Mouse (Mus musculus) brain, embryonic 14.5 days (tissue): ENCODE measurements around the gene Gnaq. TPM values are rescaled to one million over a fixed set of nuclear protein-coding genes. Genes with fewer than 3 reads are reported as not detected.

Experiments
- DNase-seq: peaks from one replicate; pipeline ENCODE4 v3.0.0-alpha.2; 2011; ENCODE audit warnings: low read depth
- CTCF ChIP-seq: fragments of 200-500 bp; IDR thresholded peaks from 2 replicates; pipeline ENCODE4 v1.5.1; 2012; ENCODE audit warnings: inconsistent platforms, mild to moderate bottlenecking, moderate library complexity, borderline replicate concordance; ENCODE audit not compliant: insufficient read depth, insufficient read length; ENCODE audit errors: extremely low read depth
- POLR2A ChIP-seq: fragments of 200-500 bp; IDR thresholded peaks from 2 replicates; pipeline ENCODE4 v1.6.1; 2012; ENCODE audit warnings: mild to moderate bottlenecking, inconsistent platforms, borderline replicate concordance; ENCODE audit not compliant: poor library complexity, insufficient read depth, insufficient read length, severe bottlenecking; ENCODE audit errors: extremely low read depth
- polyA plus RNA-seq: library from polyadenylated mRNA; depleted of rRNA; stranded (reverse); fragments of >200 nt; gene quantifications from 2 replicates; pipeline ENCODE4 v1.2.3, GENCODE M21; 2012

Gene Gnaq
- polyA plus RNA-seq, 1 experiment: 83.4 TPM

DNA sequence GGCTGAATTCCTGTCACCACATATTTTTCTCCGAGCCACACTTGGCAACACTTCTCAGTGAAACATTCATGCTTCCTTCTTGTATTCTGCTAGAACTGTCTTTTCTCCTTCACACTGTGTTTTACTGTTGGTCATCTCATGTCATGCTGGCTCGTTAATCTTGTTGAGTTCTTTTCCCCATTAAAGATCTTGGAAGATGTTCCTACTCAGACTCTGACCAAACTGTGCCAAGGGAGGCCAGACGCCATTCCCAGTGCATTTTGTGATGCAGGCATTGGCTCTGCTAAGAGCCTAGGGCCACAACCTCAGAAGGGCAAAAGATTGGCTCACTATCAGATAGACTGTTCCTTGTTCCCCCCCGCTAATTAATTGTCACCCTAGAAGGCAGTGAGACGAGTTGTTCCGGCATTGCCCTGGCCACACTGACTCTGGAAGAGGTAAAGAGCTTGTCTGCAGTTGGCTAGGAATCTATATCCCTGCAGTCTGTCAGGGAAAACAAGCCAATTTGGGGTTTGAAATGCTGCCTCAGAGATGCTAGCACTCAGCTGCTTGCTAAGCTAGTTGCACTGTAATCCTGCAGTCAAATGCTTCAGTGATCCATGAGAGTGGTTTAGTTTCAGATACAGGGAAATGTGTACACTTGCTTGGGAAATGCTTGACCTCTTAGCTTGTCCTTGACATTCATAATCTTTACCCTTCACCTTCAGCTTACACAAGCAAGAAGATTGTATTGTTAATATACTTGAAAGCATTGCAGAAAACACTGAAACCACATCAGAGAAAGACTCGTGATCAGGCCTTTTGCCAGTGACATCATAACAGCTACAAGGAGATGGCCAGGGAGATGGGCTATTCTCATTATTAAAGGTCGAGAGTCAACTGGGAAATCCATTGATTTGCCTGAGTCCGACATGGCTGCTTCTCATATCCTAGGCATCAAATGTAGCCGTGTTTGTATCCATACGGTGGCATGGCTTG, 152.7 kb downstream of the Gnaq start:
- TF ChIP-seq CTCF (no peak), POLR2A (no peak)
- DNase-seq: peak; percentile 73

DNA sequence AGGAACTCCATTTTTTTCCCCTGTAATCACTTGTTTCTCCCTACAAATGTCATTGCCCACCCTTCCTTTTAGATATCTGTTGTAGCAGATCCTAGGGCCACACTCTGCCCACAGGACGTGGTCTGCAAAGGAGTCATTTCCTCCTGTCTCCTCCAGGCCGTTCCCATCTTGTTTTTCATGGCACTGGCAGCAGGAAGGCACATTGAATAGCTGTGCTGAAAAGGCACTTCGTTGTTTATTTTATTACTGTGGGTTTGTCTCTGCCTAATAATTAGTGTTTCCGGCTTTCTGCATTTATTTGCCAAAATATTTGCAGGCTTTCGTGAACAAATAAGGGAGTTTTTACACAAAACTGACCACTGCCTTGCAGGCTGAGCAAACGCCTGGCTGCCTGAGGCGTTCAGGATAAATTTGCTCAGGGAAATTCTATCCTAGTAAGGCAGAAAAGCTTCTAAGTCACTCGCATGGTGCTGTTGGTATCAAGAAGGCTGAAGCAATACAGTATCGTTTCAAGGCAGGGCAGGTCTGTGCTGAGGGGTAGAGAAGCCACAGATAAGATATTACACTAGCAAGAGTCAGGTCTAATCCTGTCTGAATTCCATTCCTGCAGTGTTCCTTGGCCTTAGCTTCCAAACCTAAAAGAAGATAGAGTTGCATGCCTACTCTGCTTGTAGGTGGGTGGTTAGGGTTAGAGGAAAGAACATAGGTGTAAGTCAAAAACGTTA, 154.0 kb downstream of the Gnaq start:
- no peak for DNase-seq
- TF ChIP-seq POLR2A: no peak
- no peak for TF ChIP-seq CTCF

DNA sequence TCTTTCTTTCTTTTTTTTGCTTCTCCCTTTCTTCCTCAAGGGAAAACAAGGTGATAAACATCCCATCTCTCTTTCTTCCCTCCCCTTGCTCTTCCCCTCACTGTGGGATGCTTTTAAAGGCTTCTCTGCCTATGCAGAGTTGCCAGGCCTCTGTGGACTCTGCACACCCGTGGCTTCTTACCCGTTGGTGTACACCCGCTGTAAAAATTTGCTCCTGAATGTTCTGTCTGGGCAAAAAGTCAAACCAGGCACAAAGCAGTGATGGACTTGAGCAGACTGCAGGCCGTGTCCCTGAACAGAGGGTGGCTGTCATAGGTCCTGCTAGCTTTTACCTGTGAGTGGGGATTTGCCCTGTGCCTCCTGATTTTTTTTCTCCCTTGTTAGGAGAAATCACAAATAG, 154.7 kb downstream of the Gnaq start:
- DNase-seq: no peak
- TF ChIP-seq POLR2A (no peak), CTCF (no peak)

DNA sequence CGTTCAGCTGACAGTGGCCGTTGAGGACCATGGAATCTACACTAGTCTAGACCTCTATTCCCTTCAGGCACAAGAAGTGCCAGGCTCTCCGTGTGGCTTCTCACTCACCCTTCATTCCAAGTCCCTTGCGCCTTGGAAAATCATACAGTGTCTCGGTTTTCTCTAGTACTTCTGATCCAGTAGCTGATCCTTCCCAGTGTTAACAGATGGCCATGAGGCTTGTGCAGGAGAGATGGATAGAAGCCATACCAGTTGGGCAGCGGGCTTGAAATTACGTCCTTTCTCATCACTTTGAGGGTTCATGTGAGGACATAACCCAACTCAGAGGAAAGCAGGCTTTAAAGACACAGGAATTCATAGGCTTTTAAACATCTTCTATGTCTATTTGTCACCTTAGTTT, 155.3 kb downstream of the Gnaq start:
- TF ChIP-seq POLR2A (no peak), CTCF (no peak)
- no peak for DNase-seq

DNA sequence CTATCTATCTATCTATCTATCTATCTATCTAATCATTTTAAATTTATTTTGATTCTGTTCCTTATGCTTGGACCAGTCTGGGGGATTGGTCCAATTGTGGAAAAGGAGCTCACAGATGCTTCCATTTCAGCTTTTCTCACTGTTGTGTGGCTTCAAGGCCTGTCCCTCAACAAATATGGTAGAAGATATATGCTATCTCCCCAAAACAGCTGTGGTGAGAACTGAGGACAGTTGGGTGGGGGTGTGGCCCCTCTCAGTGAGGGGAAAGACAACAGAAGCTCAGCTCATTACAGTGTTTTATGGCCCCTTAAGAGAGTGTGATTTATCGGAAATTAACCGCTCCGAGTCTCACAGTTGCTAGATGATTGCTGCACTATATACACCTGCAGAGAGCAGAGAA, 158.5 kb downstream of the Gnaq start:
- DNase-seq: no peak
- TF ChIP-seq POLR2A (no peak), CTCF (no peak)

DNA sequence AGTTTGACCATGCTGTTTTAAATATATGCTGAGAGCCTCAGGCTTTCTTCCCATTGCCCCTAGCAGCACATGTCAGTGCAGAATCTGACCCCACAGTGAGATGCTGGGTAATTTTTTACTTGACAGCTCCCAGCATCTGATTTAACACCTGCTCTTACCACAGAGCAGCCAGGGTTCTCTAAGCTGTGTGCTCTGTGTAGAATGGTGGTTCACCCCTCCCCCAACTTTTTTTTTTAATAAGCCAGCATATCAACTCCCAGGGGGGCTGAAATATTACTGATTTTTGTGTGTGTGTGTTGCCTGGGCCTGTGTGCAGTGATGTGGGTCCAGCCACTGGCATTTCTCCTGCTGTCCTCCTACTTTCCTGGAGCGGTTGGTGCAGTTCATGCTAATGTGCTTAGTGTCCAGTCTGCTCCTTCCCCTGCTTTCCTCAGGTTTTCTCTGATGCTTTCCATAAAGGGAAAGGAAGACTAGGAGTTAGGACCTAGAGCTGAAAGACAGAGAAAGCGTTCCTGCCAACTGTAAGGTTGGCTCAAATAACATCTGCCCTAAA, 159.5 kb downstream of the Gnaq start:
- TF ChIP-seq POLR2A: no peak
- no peak for TF ChIP-seq CTCF
- DNase-seq: peak; percentile 65

DNA sequence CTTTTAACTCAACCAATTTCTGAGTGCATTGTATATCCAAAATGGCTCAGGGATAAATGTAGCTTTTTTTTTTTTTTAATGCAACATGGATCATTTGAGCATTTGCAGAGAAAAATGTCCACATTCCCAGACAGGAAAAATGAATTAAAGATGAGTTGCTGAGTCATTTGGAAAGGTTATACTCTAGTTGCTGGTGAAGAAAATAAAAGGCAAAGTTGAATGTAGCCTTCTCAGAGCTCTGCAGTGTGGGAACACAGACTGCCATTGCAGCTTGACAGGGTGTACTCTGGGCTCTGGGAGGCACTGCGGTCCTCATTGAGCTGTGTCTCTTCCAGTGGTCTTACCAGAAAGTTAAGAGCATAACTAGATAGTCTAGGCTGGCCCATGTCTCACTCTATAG, 160.3 kb downstream of the Gnaq start:
- DNase-seq: no peak
- TF ChIP-seq CTCF (no peak), POLR2A (no peak)

DNA sequence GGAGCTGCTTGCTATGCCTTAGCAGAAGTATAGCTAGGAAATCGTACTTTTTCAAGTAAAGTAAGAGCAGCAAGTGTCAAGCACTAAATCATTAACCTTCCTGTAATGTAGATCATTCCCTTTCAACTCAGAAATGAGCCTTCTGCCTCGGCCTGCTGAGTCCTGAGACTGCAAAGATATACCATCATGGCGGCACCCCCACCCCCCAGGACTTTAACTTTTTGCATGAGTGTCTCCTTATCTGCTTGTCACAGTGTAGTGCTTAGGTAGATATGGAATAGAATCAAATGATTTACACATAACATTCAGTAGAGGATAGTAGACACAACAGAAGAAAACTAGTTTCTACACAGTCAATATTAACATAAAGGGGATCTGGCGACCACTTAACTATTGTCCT, 167.8 kb downstream of the Gnaq start:
- DNase-seq: no peak
- TF ChIP-seq POLR2A (no peak), CTCF (no peak)

DNA sequence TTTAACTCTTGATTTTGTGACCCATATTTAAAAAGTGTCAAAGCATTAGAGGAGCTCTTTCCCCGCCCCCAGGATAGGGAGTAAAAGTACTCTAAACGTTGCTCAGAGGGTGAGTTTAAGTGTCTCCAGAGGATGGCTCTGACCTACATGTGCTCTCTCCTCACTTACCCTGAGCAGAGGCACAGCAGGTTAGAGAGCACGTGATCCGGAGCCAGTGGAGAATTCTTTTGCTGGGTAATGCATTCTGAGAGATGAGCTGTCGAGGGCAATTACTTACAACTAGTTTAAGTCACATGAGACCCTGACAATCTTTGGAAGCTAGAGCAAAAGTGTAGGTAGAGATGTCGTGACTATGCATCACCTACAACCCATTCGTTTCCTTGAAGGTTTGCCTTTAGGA, 168.7 kb downstream of the Gnaq start:
- no peak for TF ChIP-seq POLR2A
- TF ChIP-seq CTCF: no peak
- peak; percentile 32 for DNase-seq

DNA sequence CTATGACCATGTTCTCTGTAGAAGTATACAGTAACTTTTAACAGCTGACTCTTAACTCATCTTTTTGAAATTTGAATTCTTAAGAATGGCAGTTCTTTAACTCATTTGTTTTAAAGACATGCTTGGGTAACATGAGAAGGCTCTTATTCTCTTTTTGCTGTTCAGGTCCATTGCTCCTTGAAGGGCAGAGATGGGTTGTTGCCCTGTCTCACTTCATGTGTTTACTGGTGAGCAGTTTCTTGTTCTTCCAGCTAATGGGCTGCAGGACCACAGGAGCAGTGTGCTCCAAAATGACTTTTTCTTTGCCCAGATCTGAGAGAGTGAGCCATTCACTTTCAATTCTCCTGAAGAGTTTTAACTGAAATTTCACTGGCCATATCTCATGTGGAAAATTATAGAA, 176.4 kb downstream of the Gnaq start:
- TF ChIP-seq CTCF (no peak), POLR2A (no peak)
- no peak for DNase-seq

DNA sequence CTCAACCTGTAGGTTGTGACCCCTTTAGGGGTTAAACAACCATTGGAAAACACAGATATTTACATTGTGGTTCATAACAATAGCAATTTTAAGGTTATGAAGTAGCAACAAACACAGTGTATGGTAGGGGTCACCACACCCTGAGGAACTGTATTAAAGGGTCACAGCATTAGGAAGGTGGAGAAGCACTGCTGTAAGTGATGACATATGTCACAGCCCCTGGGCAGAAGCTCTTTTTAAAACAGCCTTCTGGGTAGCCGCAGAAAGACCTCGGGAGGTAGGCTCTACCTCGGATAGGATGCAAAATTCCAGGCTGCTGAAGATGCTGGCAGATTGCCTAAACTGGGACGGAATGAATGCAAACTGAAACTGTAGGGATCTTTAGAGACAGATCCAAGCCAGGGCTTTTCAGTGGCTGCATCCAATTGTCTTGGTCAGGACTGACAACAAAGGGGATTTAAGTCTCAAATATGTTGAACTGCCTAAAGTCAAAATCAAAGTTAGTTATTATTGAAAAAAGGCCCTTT, 181.7 kb downstream of the Gnaq start:
- DNase-seq: peak; percentile 70

More for the DNA sequence above, 181.7 kb downstream of the Gnaq start:
- TF ChIP-seq POLR2A: no peak
- TF ChIP-seq CTCF: no peak
